Mouse (Mus musculus) heart, postnatal 0 days (tissue): ENCODE results near the gene Mlxipl.

Experiments
- CTCF ChIP-seq: IDR thresholded peaks from 2 replicates; pipeline ENCODE4 v1.5.1; 2016; ENCODE audit warnings: antibody characterized with exemption, control low read depth, low read depth
- EP300 ChIP-seq: IDR thresholded peaks from 2 replicates; pipeline ENCODE4 v1.6.1; 2016; ENCODE audit warnings: antibody characterized with exemption, low read depth

DNA sequence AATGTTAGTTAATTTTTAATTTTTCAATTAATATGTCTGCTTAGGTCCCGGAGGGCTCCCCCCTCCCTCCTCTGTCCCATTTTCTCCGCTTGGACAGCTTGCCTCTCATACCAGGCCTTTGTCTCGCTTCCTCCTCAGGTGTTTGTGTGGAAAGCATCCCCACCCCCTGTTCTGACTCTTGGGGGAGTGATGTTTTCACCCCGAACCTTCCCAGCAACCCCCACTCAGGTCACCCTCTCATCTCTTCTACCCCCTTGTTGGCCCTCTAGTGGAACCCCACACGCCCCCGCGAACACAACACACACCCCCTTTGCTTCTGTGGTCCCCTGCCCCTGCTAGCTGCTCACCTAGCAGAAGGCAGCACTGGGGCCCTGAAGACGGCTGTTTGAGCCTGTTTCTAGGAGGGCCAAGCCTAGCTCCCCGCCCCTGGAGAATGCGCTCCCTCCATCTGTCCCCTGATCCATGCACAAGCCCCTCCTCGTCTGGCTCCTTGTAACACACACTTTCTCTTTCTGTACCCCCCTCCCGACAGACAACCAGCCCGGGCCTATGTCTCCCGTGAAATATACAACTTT lies 12.7 kb upstream of the Mlxipl start:
- TF ChIP-seq EP300 (no peak), CTCF (no peak)
